Mouse (Mus musculus): ENCODE measurements around the gene Aldh1a1. TPM values are rescaled to one million over a fixed set of nuclear protein-coding genes. Genes with fewer than 3 reads are reported as not detected.

Gene Aldh1a1
- 6.8 and 10.5 TPM in 2 replicates for polyA plus RNA-seq (2012; rRNA removed)

GRCm38 (mm10) chr19:20492491-20492890, at the start of gene Aldh1a1:
Gene Aldh1a1 (plus strand): TSS chr19:20492715.

Other genes with a start within 250 kb of the Aldh1a1 start
- gene Anxa1, start 101.8 kb upstream of the Aldh1a1 start, polyA plus RNA-seq (2012; rRNA removed): 2.9 and 3.1 TPM in 2 replicates
- gene Aldh1a7, start 234.8 kb downstream of the Aldh1a1 start, polyA plus RNA-seq (2012; rRNA removed): 0.92 and 2.3 TPM in 2 replicates

Measured in stomach, adult 2 months (tissue).